Mouse (Mus musculus) liver, embryonic 14.5 days (tissue): ENCODE measurements around the gene Bcl2l1. TPM values are rescaled to one million over a fixed set of nuclear protein-coding genes. Genes with fewer than 3 reads are reported as not detected.
A peak's percentile ranks its signal among the peaks of the same experiment; 100 is the strongest.

Experiments
- ATAC-seq: fragments of 200-750 bp; cut with Nextera tagmentation; 2 replicates; pipeline ENCODE4 v1.8.0; 2017; ENCODE audit warnings: moderate number of reproducible peaks, mild to moderate bottlenecking, moderate library complexity; ENCODE audit not compliant: insufficient read depth
- DNase-seq, 3 experiments: peaks; one replicate each; pipeline ENCODE4 v3.0.0-alpha.2; 2012 to 2013; ENCODE audit warnings: low read depth in 3 of 3, low spot score in 3 of 3
- H3K27ac ChIP-seq: fragments of 300-500 bp; sonication (generic); 2 replicates; pipeline ENCODE4 v1.5.1; 2014; ENCODE audit warnings: moderate library complexity, mild to moderate bottlenecking, control low read depth, inconsistent platforms
- H3K27me3 ChIP-seq: fragments of 300-500 bp; sonication (generic); 2 replicates; pipeline ENCODE4 v1.6.1; 2014; ENCODE audit warnings: mild to moderate bottlenecking, low read length, moderate library complexity; ENCODE audit not compliant: control insufficient read depth, insufficient read depth
- H3K36me3 ChIP-seq: fragments of 300-500 bp; sonication (generic); replicated peaks from 2 replicates; pipeline ENCODE4 v1.6.1; 2014; ENCODE audit warnings: low read depth; ENCODE audit not compliant: control insufficient read depth, insufficient read depth
- H3K4me1 ChIP-seq, 2 experiments: fragments of 200-500 bp in 1 of 2; fragments of 300-500 bp in 1 of 2; sonication (generic) in 1 of 2; replicated peaks; 2 replicates each; pipeline ENCODE4 v1.6.1; 2012 to 2014; ENCODE audit warnings: antibody characterized with exemption in 1 of 2, inconsistent platforms in 1 of 2, low read length in 1 of 2; ENCODE audit not compliant: control insufficient read depth in 2 of 2, insufficient read depth in 2 of 2
- H3K4me2 ChIP-seq: fragments of 300-500 bp; sonication (generic); 2 replicates; pipeline ENCODE4 v1.6.1; 2014; ENCODE audit warnings: low read depth, mild to moderate bottlenecking, control low read depth, moderate library complexity
- H3K4me3 ChIP-seq, 2 experiments: fragments of 200-500 bp in 1 of 2; fragments of 300-500 bp in 1 of 2; sonication (generic) in 1 of 2; 2 replicates each; pipeline ENCODE4 v1.5.1; 2012 to 2014; ENCODE audit warnings: low read depth in 2 of 2, low read length in 2 of 2, mild to moderate bottlenecking in 2 of 2, control low read depth in 1 of 2, inconsistent platforms in 1 of 2, moderate library complexity in 1 of 2; ENCODE audit not compliant: insufficient read depth in 1 of 2
- H3K9ac ChIP-seq: fragments of 300-500 bp; sonication (generic); replicated peaks from 2 replicates; pipeline ENCODE4 v1.6.1; 2014; ENCODE audit warnings: mild to moderate bottlenecking, control low read depth, moderate library complexity
- H3K9me3 ChIP-seq: fragments of 300-500 bp; sonication (generic); 2 replicates; pipeline ENCODE4 v1.6.1; 2016; ENCODE audit warnings: low read length, mixed read lengths; ENCODE audit not compliant: control insufficient read depth
- CTCF ChIP-seq: IDR thresholded peaks from 2 replicates; pipeline ENCODE4 v1.5.1; 2016; ENCODE audit warnings: antibody characterized with exemption, low read depth, control low read depth
- EP300 ChIP-seq: IDR thresholded peaks from 2 replicates; pipeline ENCODE4 v1.6.1; 2016; ENCODE audit warnings: antibody characterized with exemption, low read depth
- WGBS: fragments of 180-500 bp; shearing (Covaris S2); extraction: QIAGEN DNeasy Blood & Tissue Kit; methylation state at CpG from one replicate; pipeline ENCODE4 v1.1.7; 2014; ENCODE audit not compliant: insufficient replicate concordance; 5-methylcytosine and 5-hydroxymethylcytosine counted together
- polyA plus RNA-seq, 2 experiments: library from polyadenylated mRNA; depleted of rRNA in 1 of 2; stranded (reverse) in 1 of 2; unstranded in 1 of 2; fragments of >200 nt; fragmentation: Nextera tagmentation in 1 of 2; extraction: Ambion mirVana in 1 of 2; gene quantifications; 2 replicates each; pipeline versions ENCODE4 v1.2.1 to v1.2.3; 2012 to 2014

Bcl2l1 gene
- polyA plus RNA-seq, 2 experiments: 72.2 to 172 TPM

DNA sequence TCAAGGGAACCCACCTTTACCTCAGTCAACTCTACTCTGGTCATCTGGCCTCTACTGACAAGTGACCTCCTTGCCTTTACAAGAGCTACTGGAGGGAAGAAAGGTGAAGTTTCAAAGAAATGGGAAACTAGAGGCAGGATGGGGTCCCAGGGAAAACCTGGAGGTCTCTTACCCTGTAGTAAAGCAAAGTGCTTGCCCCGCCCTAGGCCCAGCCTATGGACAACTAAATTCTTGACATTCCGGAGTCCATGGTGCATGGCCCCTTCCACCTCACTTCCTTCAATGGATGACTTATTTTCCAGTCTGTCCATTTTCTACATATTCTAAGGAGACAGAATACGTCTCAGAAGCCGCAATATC lies 3.5 kb downstream of the Bcl2l1 start:
- Histone ChIP-seq H3K36me3 (peaks cover 48% of the 10 kb centered on the region), H3K4me1 (peaks cover 53 to 61% of the 10 kb centered on the region in 2 experiments), H3K27ac (peak overlapping the region; percentile 93), H3K27me3 (no peaks in the 10 kb centered on the region), H3K9me3 (no peaks in the 10 kb centered on the region), H3K4me2 (peak overlapping the region; percentile 84), H3K4me3 (peak overlapping the region; percentile 89 to 95), H3K9ac (peak overlapping the region; percentile 98)
- WGBS: 73% methylated on average over 4 of the region's 4 CpGs
- TF ChIP-seq EP300: peak; percentile 10; the same call in 1 of the 2 replicates
- no peak for TF ChIP-seq CTCF
- DNase-seq (no peak), ATAC-seq (no peak)

DNA sequence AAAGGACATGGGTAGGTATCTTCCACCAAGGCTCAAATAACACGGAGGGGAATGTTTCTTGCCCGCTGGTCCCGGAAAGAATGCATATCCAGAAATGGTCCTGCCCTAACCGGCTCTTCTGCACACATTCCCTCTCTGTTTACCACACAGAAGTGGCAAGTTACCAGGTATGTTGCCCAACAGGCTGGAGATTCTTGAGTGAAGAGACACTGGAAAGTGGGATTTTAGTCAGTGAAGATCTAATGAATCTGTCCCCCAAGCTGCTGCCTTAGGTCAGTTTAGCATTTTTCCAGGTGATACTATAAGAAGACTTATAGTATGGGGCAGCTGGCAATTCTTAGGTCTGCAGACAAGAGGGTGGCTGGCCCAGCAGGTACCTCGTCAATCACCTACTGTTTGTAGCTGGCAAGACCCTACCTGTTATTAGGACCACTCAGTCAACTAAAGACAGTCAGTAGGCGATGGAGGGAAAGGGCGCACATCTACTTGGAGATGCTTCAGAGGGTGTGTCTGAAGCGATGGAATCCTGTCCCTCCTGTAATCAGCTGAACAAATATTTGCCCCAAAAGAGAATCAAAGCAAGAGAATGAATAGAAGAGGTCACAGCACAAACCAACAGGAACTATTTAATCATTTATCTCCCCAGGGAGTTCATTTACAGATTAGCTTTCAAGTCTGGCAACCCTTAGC lies 4.1 kb downstream of the Bcl2l1 start:
- H3K9ac ChIP-seq: peak overlapping the region; percentile 98
- peak overlapping the region; percentile 93 for H3K27ac ChIP-seq
- H3K4me1 ChIP-seq: peaks cover 53 to 65% of the 10 kb centered on the region in 2 experiments
- peaks cover 52% of the 10 kb centered on the region for H3K36me3 ChIP-seq
- no peaks in the 10 kb centered on the region for H3K9me3 ChIP-seq
- H3K4me3 ChIP-seq: peak overlapping the region; percentile 89 to 95
- H3K27me3 ChIP-seq: no peaks in the 10 kb centered on the region
- DNase-seq (no peak), ATAC-seq (no peak)
- 79% methylated on average over 8 of the region's 8 CpGs for WGBS
- H3K4me2 ChIP-seq: peak overlapping the region; percentile 84
- TF ChIP-seq EP300: no peak
- TF ChIP-seq CTCF: no peak

DNA sequence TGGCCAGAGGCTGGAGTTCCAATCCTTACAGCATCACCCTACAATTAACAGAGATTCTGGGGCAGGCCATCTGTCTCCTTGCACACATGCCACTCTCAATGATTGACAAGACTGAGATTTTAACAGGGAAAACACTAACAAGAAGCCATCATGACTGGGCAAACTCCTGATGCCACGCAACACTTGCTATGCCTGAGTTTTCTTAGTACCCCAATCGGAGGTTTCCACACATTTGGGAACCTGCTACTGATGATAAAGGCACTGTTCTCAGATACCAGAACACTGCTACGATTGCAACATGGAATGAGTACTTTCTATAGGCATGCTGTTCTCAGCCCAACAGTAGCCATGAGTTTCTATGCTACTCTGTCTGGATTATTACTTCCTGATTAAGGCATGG lies 5.0 kb downstream of the Bcl2l1 start:
- peak overlapping the region; percentile 72 for H3K27ac ChIP-seq
- H3K36me3 ChIP-seq: peaks cover 59% of the 10 kb centered on the region
- H3K4me2 ChIP-seq: peak overlapping the region; percentile 84
- WGBS: 27% methylated on average over 3 of the region's 3 CpGs
- H3K9ac ChIP-seq: peak overlapping the region; percentile 62
- H3K4me1 ChIP-seq: peaks cover 51 to 73% of the 10 kb centered on the region in 2 experiments
- DNase-seq (no peak), ATAC-seq (no peak)
- H3K9me3 ChIP-seq: no peaks in the 10 kb centered on the region
- H3K27me3 ChIP-seq: no peaks in the 10 kb centered on the region
- TF ChIP-seq EP300 (peak; percentile 44; the same call in 1 of the 2 replicates), CTCF (no peak)
- H3K4me3 ChIP-seq: peak overlapping the region; percentile 10 to 95; a peak in 3 of 4 replicates

DNA sequence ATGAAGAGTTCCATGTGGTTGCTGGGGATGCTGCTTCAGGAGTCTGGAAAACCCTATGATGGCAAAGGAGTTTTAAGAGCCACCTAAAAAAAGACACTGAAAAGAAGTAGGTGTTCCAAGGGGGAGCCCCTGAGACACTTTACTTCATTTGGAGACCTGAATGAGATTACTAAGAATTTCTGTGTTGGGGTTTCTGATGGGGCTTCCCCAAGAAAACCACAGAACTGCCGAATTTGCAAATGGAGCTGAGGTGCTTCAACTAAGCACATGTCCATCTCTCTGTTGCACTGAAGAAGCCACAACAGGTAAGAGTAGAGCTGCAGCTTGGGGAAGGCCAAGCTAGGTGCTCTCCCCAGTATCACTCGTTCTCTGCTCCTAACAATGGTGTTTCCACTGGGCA lies 5.8 kb downstream of the Bcl2l1 start:
- Histone ChIP-seq H3K4me3 (peak overlapping the region; percentile 35 to 95), H3K4me1 (peaks cover 51 to 77% of the 10 kb centered on the region in 2 experiments), H3K9ac (peak overlapping the region; percentile 62), H3K27ac (peak overlapping the region; percentile 72), H3K9me3 (no peaks in the 10 kb centered on the region), H3K36me3 (peaks cover 63% of the 10 kb centered on the region), H3K4me2 (peak overlapping the region; percentile 84), H3K27me3 (no peaks in the 10 kb centered on the region)
- WGBS: 46% methylated on average over 2 of the region's 2 CpGs
- TF ChIP-seq CTCF: no peak
- DNase-seq (no peak), ATAC-seq (no peak)

DNA sequence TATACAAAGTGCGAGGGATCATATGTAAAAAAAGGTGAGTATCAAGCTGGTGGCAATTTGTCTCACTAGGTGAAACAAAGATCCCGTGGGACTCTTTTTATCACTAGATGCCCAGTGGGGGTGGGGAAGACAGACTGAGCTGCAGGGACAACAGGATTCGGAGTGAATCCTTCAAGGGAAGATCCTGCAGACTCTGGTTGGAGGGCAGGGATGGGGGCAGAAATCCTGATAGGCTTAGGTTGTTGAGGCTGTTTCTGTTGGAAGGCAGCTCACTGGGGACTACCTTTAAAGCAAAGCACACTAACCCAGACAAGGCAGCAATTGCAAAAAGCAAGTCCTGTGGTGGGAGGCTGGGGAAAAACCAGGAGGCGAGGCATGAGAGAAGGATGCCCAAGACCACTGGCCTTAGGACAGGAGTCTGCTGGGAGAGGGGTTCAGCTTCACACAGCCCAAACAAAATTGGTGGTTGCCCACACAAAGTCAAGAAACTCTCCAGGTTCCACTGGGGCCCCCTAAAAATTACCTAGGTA lies 6.3 kb downstream of the Bcl2l1 start:
- no peak for ATAC-seq
- H3K9ac ChIP-seq: peak overlapping the region; percentile 62
- no peaks in the 10 kb centered on the region for H3K9me3 ChIP-seq
- H3K4me2 ChIP-seq: peak overlapping the region; percentile 84
- DNase-seq: no peak
- no peaks in the 10 kb centered on the region for H3K27me3 ChIP-seq
- peak overlapping the region; percentile 72 for H3K27ac ChIP-seq
- H3K4me1 ChIP-seq: peaks cover 54 to 82% of the 10 kb centered on the region in 2 experiments
- WGBS: 42% methylated on average over 4 of the region's 4 CpGs
- TF ChIP-seq CTCF: no peak
- TF ChIP-seq EP300: no peak
- peak overlapping the region; percentile 35 to 95 for H3K4me3 ChIP-seq
- H3K36me3 ChIP-seq: peaks cover 68% of the 10 kb centered on the region
